Mouse (Mus musculus): ENCODE data around the gene Ada.

DNA sequence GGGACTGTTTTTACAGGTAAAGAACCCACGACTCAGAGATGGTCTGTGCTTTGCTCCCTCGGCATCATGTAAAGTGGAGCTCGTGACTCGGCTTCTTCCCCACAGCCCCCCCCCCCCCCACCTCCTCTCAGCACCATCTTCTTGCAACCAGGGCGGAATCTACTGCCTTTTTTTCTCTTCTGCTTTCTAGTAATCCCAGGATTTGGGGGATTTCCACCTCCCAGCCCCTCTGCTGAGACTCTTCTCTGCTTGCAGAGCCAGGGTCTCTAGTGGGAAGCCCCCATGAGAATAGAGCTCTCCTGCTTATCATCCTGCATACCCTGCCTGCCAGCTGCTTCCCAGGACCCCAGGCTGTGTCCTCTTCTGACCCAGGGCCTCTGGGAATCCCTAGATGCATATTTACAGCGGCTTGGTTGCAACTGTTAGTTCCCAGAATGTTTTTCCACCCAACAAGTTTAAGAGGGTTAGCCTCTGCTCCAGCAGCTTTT is 41.2 kb downstream of the Ada start:
- TF ChIP-seq CTCF (IDR thresholded peaks at IDR 0.05; ENCODE audit: borderline replicate concordance, extremely low read depth, insufficient read depth, insufficient read length) (no peak), POLR2A (IDR thresholded peaks at IDR 0.05; ENCODE audit: borderline replicate concordance, extremely low read depth, insufficient read depth, insufficient read length, poor library complexity, severe bottlenecking) (no peak)

Data from brain, embryonic 14.5 days (tissue).